Mouse (Mus musculus) kidney, adult 10 weeks (tissue): ENCODE data around the gene Creld2. TPM values are rescaled to one million over a fixed set of nuclear protein-coding genes. Genes with fewer than 3 reads are reported as not detected.

ENCODE experiments used
- polyA plus RNA-seq: library from polyadenylated mRNA; stranded (reverse); fragments of 350-450 nt; fragmentation: Illumina TruSeq; extraction: RNeasy Lipid Tissue Mini Kit (QIAGEN cat#74804); gene quantifications from one replicate; pipeline ENCODE4 v1.2.3, GENCODE M21; 2014; ENCODE audit warnings: low read depth, low replicate concordance

Creld2 gene
- polyA plus RNA-seq, result 7.0 TPM

DNA sequence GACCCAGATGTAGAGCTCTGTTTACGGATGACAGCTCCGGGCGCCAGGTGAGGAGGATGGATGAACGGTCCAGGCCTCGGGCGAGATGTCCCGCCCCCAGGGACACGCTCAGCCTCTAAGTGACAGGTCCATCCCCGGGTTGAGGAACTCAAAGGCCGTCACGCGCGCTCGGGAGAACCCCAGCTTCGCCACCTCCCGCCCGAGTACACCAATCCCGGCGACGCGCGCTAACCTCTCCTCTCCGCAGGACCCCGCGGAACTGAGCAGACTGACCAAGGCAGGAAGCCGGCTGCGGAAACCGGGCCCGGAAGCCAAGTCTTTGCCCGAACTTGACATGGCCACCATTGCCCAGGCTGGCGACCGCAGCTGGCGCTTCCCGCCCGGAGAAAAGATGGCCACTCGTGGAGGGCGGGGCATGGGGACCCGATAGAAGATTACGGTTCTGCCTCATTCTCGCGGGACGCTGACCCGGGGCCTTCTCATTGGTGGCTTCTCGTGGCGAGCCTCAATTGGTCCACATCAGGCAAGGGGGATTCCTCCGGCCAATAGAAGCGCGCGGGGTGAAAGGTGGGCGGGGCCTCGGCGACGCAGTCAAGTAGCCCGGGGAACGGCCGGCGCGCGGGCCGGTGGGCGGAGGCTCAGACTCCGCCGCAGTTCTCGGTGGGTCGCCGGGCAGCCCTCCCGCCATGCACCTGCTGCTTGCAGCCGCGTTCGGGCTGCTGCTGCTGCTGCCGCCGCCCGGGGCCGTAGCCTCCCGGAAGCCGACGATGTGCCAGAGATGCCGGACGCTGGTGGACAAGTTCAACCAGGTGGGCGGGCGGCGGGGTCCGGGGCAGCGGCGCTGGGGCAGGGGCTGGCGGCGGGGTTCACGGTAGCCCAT lies at the start of gene Creld2, which contains the start of gene Alg12:
Gene Creld2, plus strand, starts transcription at position 621 of the 880 bp plus-strand sequence.
Gene Alg12, minus strand, starts transcription at position 293 of the 880 bp plus-strand sequence.

DNA sequence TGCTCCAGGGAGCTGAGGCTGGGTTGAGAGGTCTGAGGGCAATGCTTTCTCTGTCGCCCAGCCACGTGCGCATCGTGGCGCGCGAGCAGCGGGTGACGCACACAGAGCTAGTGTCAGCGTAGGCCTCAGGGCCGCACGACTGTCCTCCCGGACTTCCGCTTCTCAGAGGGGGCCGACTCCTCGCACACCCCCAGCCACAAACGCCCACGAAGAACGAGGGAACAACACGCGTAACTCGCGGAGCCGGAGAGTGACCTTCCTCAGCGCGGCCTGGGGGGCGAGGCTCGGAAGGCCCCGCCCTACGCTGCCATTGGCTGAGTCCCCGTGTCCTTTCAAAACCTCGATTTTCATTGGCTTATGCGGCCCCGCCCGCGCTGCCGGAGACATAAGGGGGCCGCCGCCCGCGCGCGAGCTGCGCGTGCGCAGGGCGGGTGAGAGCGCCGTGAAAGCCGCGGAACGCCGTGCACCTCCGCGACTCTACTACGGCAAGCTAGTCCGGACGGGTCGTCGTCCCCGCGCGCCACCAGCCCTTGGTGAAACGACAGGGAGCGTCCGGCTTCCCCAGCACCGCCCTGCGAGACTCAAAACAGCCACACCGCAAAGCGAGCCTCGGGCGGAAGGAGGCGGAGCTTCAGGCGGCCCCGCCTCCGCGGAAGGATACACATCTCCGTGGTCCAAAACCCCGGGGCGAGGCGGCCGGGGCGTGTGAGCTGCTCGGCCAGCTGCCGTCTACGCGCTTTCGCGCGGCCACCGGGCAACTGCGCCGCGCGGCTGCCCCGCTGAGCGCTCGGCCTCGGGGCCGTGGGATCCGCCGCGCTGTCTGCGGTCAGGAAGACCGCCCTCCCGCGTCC lies 42.6 kb downstream of the Creld2 start, which contains the start of gene Pim3:
Gene Pim3, plus strand, starts transcription at position 415 of the 851 bp plus-strand sequence.

Other genes starting within 250 kb of the Creld2 start
- gene Zdhhc25, start 219.3 kb upstream of the Creld2 start, polyA plus RNA-seq, result not detected
- gene Brd1, start 85.4 kb upstream of the Creld2 start, polyA plus RNA-seq, result 14.7 TPM
- gene Zbed4, start 68.0 kb upstream of the Creld2 start, polyA plus RNA-seq, result 16.1 TPM
- 3.8 TPM for gene Alg12, start 328 bp upstream of the Creld2 start, polyA plus RNA-seq
- 4.6 TPM for gene Pim3, start 42.5 kb downstream of the Creld2 start, polyA plus RNA-seq
- gene Ttll8, start 134.8 kb downstream of the Creld2 start, polyA plus RNA-seq, result not detected
- gene Mlc1, start 159.4 kb downstream of the Creld2 start, polyA plus RNA-seq, result not detected
- gene Mov10l1, start 163.3 kb downstream of the Creld2 start, polyA plus RNA-seq, result not detected
- gene Panx2, start 240.1 kb downstream of the Creld2 start, polyA plus RNA-seq, result not detected